Mouse (Mus musculus) inflammation-experienced regulatory T-cells, adult 6 months (primary cell): ENCODE measurements around the gene Spaar. TPM values are rescaled to one million over a fixed set of nuclear protein-coding genes. Genes with fewer than 3 reads are reported as not detected.
"Not testable (repeated sequence)": the region's sequence is repeated elsewhere in the genome, so short reads cannot be mapped to it uniquely, and the experiment has no call there.

Source experiments
- ATAC-seq: one replicate; pipeline ENCODE4 v1.8.0; 2017
- polyA plus RNA-seq, 3 experiments: library from polyadenylated mRNA; unstranded; fragments of 100-300 nt; shearing (Covaris generic); gene quantifications; one replicate each; pipeline ENCODE4 v1.2.1; 2017

The Spaar gene
- polyA plus RNA-seq, 3 experiments from 2014 or later, result 0.23 TPM; not detected in 2

GRCm38 (mm10) chr4:43729126-43729525 lies 708 bp upstream of the Spaar start:
- ATAC-seq, result no peak

DNA sequence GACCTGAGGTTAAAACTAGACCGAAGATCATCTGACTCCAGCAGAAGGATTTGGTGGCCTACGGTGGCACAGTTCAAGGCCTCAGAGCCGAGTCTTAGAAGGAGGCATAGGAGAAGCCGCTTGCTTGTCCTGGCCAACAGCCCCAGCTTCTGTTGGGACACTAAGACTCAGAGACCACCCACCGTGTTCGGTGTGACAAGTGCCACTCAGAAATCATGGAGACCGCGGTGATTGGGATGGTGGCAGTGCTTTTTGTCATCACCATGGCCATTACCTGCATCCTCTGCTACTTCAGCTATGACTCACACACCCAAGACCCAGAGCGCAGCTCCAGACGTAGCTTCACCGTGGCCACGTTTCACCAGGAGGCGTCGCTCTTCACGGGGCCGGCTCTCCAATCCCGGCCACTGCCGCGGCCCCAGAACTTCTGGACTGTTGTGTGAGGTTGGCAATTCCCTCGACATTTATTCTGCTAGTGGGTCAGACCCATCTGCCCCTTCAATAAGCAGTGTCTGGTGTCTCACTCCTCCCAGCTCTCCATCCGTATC lies 990 bp downstream of the Spaar start:
- no peak for ATAC-seq

GRCm38 (mm10) chr4:43732171-43732570 lies 2.3 kb downstream of the Spaar start:
- ATAC-seq, result no peak

GRCm38 (mm10) chr4:43733186-43733585 lies 3.4 kb downstream of the Spaar start:
- ATAC-seq, result no peak

DNA sequence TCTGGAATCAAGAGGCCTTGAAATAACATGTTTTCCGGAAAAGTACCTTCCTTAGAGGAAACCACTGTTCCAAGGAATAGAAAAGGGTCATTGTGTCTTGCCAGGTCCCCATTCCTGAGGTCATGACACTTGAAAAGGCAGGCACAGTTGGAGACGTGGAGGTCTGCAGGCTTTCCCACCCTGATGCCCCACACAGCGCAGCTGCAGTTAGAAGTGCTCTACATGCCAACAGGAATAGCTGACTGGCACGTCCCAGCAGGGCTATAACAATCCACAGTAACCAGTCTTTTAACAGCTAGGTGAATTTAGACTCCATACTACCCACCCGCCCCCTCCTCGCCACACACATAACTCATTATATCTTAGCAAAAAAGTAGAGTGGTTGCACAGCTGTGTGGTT lies 7.3 kb downstream of the Spaar start:
- no peak for ATAC-seq

GRCm38 (mm10) chr4:43738989-43739674 lies 9.3 kb downstream of the Spaar start:
- no peak for ATAC-seq

DNA sequence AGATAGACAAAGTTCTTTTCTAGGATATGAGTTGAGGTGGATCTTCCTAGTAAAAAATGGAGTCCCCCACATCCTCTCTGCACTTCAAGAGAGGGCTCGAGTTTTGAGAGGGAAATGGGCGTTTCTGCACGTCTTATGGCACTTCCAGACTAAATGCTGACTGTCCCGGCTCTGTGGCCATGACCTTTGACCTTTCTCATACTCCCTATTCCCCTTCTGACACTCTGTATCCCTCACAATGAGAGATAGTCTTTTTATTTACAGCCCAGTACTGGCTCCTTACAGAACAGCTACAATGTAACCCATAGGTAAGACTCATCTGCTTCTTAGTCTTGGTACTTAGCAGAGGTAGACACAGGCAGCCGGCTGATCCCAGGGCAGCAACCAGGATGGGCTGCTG lies 11.7 kb downstream of the Spaar start:
- ATAC-seq, result no peak

- no peak for ATAC-seq
Measured at GRCm38 (mm10) chr4:43742637-43743036, 12.8 kb downstream of the Spaar start.

- ATAC-seq, result no peak
Measured at GRCm38 (mm10) chr4:43743099-43743498, 13.3 kb downstream of the Spaar start.

DNA sequence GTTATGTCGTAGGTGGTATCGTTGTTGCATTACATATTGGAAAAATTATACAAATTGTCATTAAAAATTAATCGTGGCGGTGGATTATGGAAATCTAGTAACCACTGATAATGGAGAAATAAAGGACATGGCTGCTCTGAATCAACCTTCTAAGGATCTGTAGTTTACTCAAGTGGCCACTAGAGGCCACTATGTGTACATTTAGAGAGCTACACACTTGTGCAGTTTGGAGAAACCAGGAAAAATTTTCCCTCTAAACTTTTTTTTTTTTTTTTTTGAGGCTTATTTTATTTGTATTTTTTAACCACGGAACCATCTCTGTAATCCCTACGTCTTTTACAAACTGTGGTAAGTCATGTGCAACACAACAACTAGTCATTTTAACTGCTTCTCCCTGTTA lies 15.4 kb downstream of the Spaar start:
- no peak for ATAC-seq

- no peak for ATAC-seq
Measured at GRCm38 (mm10) chr4:43757213-43757612, 27.4 kb downstream of the Spaar start.

- no peak for ATAC-seq
Measured at GRCm38 (mm10) chr4:43759571-43760418, 30.0 kb downstream of the Spaar start.

DNA sequence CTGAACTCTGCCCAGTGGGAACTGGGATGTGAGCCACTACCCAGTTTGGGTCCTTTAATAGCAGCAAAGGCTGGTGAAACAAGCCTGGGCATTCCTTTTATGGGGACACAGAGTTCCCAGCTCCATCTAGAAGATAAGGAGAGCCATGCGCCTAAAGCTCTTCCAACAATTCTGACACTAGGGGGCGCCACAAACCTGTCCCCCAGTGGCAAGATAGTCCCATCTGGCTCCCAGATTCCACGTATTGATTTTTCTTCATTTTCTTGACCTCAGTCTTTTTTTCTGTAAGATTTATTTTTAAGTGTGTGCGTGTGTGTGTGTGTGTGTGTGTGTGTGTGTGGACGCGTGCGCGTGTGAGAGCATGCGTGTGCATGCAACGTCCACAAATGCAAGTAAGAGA lies 30.6 kb downstream of the Spaar start:
- no peak for ATAC-seq

DNA sequence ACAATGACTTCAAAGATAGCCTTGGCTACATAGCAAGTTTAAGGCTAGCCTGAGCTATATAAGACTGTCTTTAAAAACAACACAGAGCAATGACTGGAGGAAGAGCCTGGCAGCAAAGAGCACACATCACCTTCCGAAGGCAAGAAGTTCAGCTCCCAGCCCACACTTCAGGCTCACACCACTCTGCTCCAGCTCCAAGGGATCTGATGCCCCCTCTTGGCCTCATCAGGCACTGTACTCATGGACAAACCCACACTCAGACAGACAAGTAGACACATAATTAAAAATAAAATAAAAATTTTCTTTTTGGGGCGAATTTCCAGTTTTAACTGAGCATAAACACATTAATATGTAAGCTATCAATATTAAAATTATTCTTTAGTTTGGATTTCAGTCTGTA lies 31.5 kb downstream of the Spaar start:
- no peak for ATAC-seq

- ATAC-seq, result no peak
Measured at GRCm38 (mm10) chr4:43763410-43763809, 33.6 kb downstream of the Spaar start.

- ATAC-seq, result no peak
Measured at GRCm38 (mm10) chr4:43768341-43768740, 38.5 kb downstream of the Spaar start.

- no peak for ATAC-seq
Measured at GRCm38 (mm10) chr4:43769374-43769773, 39.5 kb downstream of the Spaar start.

DNA sequence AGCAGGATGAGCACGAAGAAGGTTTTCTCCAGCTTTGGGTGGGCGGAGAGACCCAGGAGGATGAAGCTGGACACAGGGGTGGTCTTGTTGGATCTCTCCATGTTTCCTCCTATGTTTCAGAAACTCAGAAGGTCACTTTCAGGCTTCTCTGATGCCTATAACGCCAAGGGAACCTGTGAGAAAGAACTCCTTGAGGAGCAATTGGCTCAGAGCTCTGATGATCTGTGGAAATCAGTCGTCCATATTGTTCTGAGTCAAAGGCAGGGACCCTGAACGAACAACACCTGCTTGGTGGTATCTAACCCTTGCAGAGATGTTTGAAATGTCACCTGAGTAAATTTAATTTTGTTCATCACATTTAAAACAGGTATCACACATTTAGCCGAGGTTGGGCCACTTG lies 41.1 kb downstream of the Spaar start, which contains the start of gene Olfr159:
Gene Olfr159, minus strand, starts transcription at position 101 of the 400 bp plus-strand sequence.
- no peak for ATAC-seq

GRCm38 (mm10) chr4:43771626-43772025 lies 41.8 kb downstream of the Spaar start:
- no peak for ATAC-seq

DNA sequence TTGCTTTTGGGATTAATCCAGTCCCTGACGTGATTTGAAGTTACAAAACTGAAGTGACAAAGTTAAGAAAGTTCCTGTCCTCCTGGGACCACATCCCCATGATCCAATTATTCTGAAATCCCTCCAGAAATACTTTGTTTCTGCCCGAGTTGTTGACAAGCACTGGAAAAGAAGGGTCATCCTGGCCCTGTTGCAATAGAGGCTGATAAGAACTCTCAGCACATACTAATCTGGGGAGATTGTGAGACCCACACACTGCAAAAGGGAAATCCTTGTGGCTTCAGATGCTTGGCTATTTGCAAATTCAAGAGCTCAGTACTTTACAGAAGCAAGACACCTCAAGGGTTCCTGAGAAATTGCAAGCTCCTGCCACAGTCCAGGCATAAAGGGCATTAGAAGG lies 42.5 kb downstream of the Spaar start:
- ATAC-seq, result no peak

GRCm38 (mm10) chr4:43795296-43795695 lies 65.5 kb downstream of the Spaar start:
- ATAC-seq, result no peak

GRCm38 (mm10) chr4:43795844-43796243 lies 66.0 kb downstream of the Spaar start:
- not testable (repeated sequence) for ATAC-seq

GRCm38 (mm10) chr4:43798936-43799335 lies 69.1 kb downstream of the Spaar start:
- ATAC-seq, result no peak
